Mouse (Mus musculus) bone marrow, adult 2 months (tissue): ENCODE results near the gene Clns1a. TPM values are rescaled to one million over a fixed set of nuclear protein-coding genes. Genes with fewer than 3 reads are reported as not detected.

Experiments used
- H3K27ac ChIP-seq: fragments of 200-500 bp; 2 replicates; pipeline ENCODE4 v1.5.1; 2012; ENCODE audit warnings: low read depth, mild to moderate bottlenecking, control low read depth, inconsistent platforms, low read length; ENCODE audit not compliant: control insufficient read depth, poor library complexity, insufficient read depth
- H3K4me1 ChIP-seq: fragments of 200-500 bp; 2 replicates; pipeline ENCODE4 v1.6.1; 2011; ENCODE audit warnings: low read length; ENCODE audit not compliant: control insufficient read depth, insufficient read depth
- H3K4me3 ChIP-seq: fragments of 200-500 bp; replicated peaks from 2 replicates; pipeline ENCODE3; 2011; ENCODE audit warnings: mild to moderate bottlenecking, low read depth, low read length, control low read depth; ENCODE audit not compliant: control insufficient read depth
- CTCF ChIP-seq: fragments of 200-500 bp; IDR thresholded peaks from 2 replicates; pipeline ENCODE4 v1.5.1; 2011; ENCODE audit warnings: low read length, control low read depth; ENCODE audit not compliant: control insufficient read depth, insufficient read depth
- POLR2A ChIP-seq: fragments of 200-500 bp; IDR thresholded peaks from 2 replicates; pipeline ENCODE4 v1.6.1; 2011; ENCODE audit warnings: low read depth, mild to moderate bottlenecking, control low read depth, low read length, borderline replicate concordance; ENCODE audit not compliant: control insufficient read depth
- WGBS: fragments of 180-500 bp; shearing (Covaris S2); methylation state at CpG from one replicate; pipeline ENCODE4 v1.1.7; 2018; 5-methylcytosine and 5-hydroxymethylcytosine counted together
- polyA plus RNA-seq: library from polyadenylated mRNA; stranded (reverse); fragments of >200 nt; gene quantifications from 2 replicates; pipeline ENCODE4 v1.2.4, GENCODE M21; 2011; ENCODE audit warnings: low replicate concordance; ENCODE audit not compliant: missing spikeins, insufficient read depth, insufficient read length

Gene Clns1a
- polyA plus RNA-seq, 1 experiment, result 36.1 TPM

DNA sequence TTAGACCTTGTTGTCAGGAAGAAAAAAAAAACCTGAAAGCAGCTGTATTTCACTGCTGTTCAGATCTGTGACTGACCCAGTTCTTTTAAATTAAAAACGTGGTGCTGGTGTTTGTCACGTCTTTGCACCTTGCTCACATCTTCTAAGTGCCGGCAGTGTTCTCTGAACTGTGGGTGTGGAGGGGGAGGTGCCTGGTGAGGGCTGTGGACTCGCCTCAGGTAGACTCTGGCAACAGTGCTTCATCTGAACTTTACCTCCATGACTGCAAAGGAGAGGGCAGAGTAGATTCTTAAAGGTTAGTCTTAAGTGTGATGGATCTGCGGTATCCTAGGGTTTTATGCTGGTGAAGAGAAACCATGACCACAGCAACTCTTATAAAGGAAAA lies 69.5 kb downstream of the Clns1a start:
- 60% methylated on average over 5 of the region's 5 CpGs for WGBS
- no peak overlapping the region for H3K4me3 ChIP-seq
- H3K4me1 ChIP-seq, result peaks cover 9% of the 10 kb centered on the region; the same call in 1 of the 2 replicates
- TF ChIP-seq CTCF (no peak), POLR2A (no peak)
- no peak overlapping the region for H3K27ac ChIP-seq

DNA sequence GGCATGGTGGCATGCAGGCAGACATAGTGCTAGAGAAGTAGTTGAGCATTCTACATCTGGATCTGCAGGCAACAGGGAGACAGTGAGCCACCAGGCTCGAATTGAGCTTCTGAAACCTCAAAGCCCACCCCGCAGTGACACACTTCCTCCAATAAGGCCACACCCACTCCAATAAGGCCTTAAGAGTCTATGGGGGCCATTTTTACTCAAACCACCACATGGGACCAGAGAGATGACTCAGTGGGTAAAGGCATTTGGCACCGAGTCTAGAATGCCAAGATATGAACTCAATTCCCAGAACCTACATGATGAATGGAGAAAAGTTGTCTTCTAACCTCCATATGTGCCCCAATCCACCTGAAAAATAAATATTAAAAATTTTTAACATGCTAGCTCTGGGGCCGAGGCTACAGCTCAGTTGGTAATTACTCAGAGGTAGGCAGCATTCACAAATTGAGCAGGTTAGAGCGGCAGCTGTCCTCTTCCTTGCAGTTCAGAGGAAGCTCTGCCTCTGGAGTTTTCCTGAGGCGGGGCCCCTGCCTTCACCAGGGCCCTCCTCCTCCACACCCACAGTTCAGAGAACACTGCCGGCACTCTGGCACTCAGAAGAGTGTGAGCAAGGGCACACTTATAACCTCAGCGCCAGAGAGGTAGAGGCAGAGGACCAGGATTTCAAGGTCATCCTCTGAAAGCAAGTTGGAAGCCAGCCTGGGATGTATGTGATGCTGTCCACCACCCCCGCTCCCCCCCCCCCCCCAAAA lies 70.2 kb downstream of the Clns1a start:
- Histone ChIP-seq H3K27ac (no peak overlapping the region), H3K4me3 (no peak overlapping the region), H3K4me1 (peaks cover 9% of the 10 kb centered on the region; the same call in 1 of the 2 replicates)
- WGBS, result 49% methylated on average over 9 of the region's 9 CpGs
- TF ChIP-seq POLR2A (no peak), CTCF (no peak)

DNA sequence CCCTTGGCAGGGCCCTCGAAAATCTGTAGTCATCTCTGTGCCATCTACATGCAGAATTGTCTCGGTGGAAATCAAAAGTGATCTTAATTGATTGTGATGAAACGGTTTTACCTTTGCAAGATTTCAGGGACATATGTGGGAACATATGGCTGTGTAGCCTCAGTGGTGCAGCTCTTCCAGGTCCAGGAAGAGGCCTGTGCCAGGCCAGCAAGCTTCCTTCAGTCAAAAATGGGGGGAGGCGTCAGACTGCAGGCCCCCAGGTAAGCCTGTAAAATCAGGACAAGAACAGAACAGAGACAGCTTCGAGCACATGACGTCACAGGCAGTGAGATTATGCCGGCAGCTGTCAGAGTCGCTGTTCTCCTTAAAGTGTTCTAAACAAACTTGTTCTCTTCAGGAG lies 71.4 kb downstream of the Clns1a start:
- Histone ChIP-seq H3K27ac (no peak overlapping the region), H3K4me3 (no peak overlapping the region), H3K4me1 (peaks cover 9% of the 10 kb centered on the region; the same call in 1 of the 2 replicates)
- 60% methylated on average over 8 of the region's 8 CpGs for WGBS
- TF ChIP-seq POLR2A, result no peak
- TF ChIP-seq CTCF, result no peak

DNA sequence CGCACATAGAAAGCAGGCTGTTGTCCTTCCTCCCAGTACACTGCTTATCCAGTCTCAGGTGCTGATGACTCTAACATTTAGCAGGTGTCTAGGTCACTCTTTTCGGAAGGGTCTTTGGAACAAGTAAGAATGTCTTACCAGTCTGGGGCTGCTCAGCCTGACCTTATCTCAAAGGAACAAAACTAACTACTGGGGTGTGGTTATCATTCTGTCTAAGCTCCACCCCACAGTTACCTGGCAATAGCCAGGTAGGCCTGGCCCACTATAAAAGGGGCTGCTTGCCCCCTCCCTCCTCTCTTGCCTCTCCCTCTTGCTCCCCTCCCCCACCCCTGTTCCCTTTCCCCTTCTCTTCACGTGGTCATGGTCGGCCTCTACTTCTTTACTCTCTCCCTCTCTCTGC lies 72.6 kb downstream of the Clns1a start:
- 55% methylated on average over 4 of the region's 4 CpGs for WGBS
- peaks cover 9% of the 10 kb centered on the region; the same call in 1 of the 2 replicates for H3K4me1 ChIP-seq
- no peak overlapping the region for H3K4me3 ChIP-seq
- no peak overlapping the region for H3K27ac ChIP-seq
- no peak for TF ChIP-seq CTCF

Other genes starting within 250 kb of the Clns1a start
- 12.6 and 13.5 TPM in 2 replicates for gene Kctd14, start 245.3 kb upstream of the Clns1a start, polyA plus RNA-seq
- 14.7 and 22.4 TPM in 2 replicates for gene Ints4, start 215.7 kb upstream of the Clns1a start, polyA plus RNA-seq
- 6.3 and 19.7 TPM in 2 replicates for gene Aamdc, start 117.1 kb upstream of the Clns1a start, polyA plus RNA-seq
- gene Rsf1, start 116.7 kb upstream of the Clns1a start, polyA plus RNA-seq, result 7.0 and 14.2 TPM in 2 replicates
- gene Aqp11, start 41.7 kb downstream of the Clns1a start, polyA plus RNA-seq, result 3.1 TPM in 2 replicates
- 4.5 and 18.2 TPM in 2 replicates for gene Pak1, start 91.9 kb downstream of the Clns1a start, polyA plus RNA-seq
- gene Gdpd4, start 223.3 kb downstream of the Clns1a start, polyA plus RNA-seq, result not detected in 2 replicates